Mouse (Mus musculus): ENCODE measurements around the gene Fam189a2. TPM values are rescaled to one million over a fixed set of nuclear protein-coding genes. Genes with fewer than 3 reads are reported as not detected.

Fam189a2 gene
- polyA plus RNA-seq, 1 experiment = 7.7 TPM

DNA sequence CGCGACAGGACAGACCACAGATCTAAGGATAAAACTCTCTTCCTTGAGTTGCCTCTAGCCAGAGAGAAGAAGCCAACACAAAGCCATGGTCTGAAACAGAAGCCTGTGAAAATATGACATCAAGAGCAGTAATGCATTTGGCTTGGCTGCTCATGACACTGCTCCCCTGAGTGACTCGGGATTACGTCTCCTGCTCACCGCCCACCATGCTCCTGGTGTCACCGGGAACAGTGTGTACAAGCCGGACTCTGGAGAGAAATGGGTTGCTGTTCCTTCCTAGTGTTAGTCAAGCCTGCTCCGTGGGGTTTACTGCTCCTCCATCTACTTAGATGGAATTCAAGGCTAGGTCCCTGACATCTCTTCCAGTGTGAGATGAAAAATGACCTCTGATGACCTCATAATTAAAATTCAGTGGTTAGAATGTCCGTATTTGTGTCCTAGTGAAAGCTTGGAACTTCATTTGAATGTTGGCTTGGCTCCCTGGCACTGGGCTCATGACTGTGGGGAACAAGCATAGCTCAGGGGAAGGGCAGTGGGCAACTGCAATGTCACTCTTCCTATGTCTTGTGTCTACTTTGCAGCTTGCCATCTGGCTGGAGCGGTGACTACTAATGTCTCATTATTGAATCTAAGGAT, 23.7 kb downstream of the Fam189a2 start:
- Histone ChIP-seq H3K36me3 (ENCODE audit: control insufficient read depth, insufficient read depth, low read length) (no peaks in the 10 kb centered on the region), H3K4me1 (ENCODE audit: control insufficient read depth, insufficient read depth, low read length) (peaks cover 4% of the 10 kb centered on the region; the same call in 1 of the 2 replicates), H3K27ac (ENCODE audit: insufficient read depth, low read depth, low read length) (peak overlapping the region; percentile 33), H3K27me3 (replicated peaks; ENCODE audit: control insufficient read depth, insufficient read depth, low read length) (no peaks in the 10 kb centered on the region), H3K4me3 (ENCODE audit: insufficient read depth, low read depth, low read length) (no peak overlapping the region)
- DNase-seq = peak; percentile 65
- WGBS = 81% methylated on average over 10 of the region's 10 CpGs
- no peak for TF ChIP-seq CTCF (conservative IDR thresholded peaks at IDR 0.05; ENCODE audit: insufficient read depth, insufficient read length, low read depth, low read length)
- no peak for TF ChIP-seq POLR2A (IDR thresholded peaks at IDR 0.05; ENCODE audit: low read depth, low read length)

DNA sequence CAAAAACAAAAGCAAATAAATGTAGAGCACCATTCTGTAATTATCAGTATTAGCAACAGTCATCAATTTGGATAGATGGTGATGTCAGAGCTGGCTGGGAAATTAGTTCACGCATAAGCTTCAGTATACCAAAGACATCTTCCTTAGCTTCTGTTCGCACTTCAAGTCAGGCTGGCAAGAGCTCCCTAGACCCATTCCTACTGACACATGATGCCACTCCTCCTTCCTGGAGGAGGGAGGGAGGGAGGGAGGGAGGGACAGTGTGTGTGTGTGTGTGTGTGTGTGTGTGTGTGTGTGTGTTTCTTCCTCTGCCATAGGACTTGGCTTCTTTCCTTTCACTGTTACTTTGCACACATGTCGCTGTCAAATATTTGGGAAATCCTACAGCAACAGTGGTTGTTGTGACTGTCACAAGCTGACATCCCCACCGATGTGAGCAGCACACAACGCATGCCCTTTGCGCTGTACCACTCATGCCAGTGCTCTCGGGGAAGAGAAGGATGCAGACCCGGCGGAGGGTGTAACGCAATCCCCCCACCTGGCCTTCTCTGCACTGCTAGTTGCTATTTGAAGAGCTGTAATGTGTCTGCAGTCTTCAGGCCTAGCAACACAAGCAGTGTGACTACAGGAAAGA, 34.9 kb downstream of the Fam189a2 start:
- no peaks in the 10 kb centered on the region for H3K36me3 ChIP-seq (ENCODE audit: control insufficient read depth, insufficient read depth, low read length)
- H3K4me1 ChIP-seq (ENCODE audit: control insufficient read depth, insufficient read depth, low read length) = no peaks in the 10 kb centered on the region
- no peak overlapping the region for H3K27ac ChIP-seq (ENCODE audit: insufficient read depth, low read depth, low read length)
- no peaks in the 10 kb centered on the region for H3K27me3 ChIP-seq (replicated peaks; ENCODE audit: control insufficient read depth, insufficient read depth, low read length)
- WGBS = 63% methylated on average over 10 of the region's 10 CpGs
- H3K4me3 ChIP-seq (ENCODE audit: insufficient read depth, low read depth, low read length) = no peak overlapping the region
- TF ChIP-seq CTCF (conservative IDR thresholded peaks at IDR 0.05; ENCODE audit: insufficient read depth, insufficient read length, low read depth, low read length) = no peak
- TF ChIP-seq POLR2A (IDR thresholded peaks at IDR 0.05; ENCODE audit: low read depth, low read length) = no peak
- no peak for DNase-seq

DNA sequence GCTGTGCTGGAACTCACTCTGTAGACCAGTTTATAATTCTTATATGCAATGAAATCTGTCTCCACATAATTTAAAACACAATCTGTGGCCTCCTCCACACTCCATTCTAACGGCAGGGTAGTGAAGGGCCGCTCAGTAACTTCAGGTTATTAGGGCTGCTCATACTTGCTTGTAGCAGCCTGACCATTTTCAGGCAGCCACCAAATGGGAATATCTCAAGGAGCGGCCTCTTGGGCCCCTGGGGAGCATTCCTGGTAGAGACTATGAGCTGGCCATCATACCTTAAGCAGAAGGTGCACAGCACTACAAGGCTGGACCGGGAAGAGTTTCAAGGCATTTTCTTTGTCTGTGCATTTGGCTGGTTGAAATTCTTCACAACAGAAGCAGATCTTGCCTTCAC, 42.7 kb downstream of the Fam189a2 start:
- TF ChIP-seq CTCF (conservative IDR thresholded peaks at IDR 0.05; ENCODE audit: insufficient read depth, insufficient read length, low read depth, low read length) (no peak), POLR2A (IDR thresholded peaks at IDR 0.05; ENCODE audit: low read depth, low read length) (no peak)
- H3K4me3 ChIP-seq (ENCODE audit: insufficient read depth, low read depth, low read length) = no peak overlapping the region
- no peak for DNase-seq
- 83% methylated on average over 4 of the region's 4 CpGs for WGBS
- no peaks in the 10 kb centered on the region for H3K36me3 ChIP-seq (ENCODE audit: control insufficient read depth, insufficient read depth, low read length)
- no peak overlapping the region for H3K27ac ChIP-seq (ENCODE audit: insufficient read depth, low read depth, low read length)
- H3K4me1 ChIP-seq (ENCODE audit: control insufficient read depth, insufficient read depth, low read length) = no peaks in the 10 kb centered on the region
- H3K27me3 ChIP-seq (replicated peaks; ENCODE audit: control insufficient read depth, insufficient read depth, low read length) = no peaks in the 10 kb centered on the region; the same call in 1 of the 2 replicates

DNA sequence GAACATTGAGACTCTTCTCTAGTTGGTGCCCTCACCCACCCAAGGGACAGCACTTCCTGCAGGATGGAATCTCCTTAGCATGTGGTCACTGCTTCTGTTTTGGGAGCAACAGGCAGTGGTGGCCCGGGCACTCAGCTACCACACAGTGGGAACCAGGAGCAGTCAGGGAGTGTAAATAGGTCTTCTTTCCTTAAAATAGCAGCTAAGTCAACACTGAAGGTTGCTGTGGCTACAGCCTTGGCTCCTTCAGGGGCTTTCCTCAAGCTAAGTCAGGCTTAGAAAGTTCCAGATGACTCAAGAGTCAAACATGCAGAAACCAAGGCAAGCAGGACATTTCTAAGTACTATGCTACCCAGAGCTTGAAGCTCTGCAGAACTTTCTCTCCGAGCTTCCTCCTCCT, 43.5 kb downstream of the Fam189a2 start:
- Histone ChIP-seq H3K36me3 (ENCODE audit: control insufficient read depth, insufficient read depth, low read length) (no peaks in the 10 kb centered on the region), H3K27me3 (replicated peaks; ENCODE audit: control insufficient read depth, insufficient read depth, low read length) (no peaks in the 10 kb centered on the region; the same call in 1 of the 2 replicates), H3K4me1 (ENCODE audit: control insufficient read depth, insufficient read depth, low read length) (no peaks in the 10 kb centered on the region), H3K4me3 (ENCODE audit: insufficient read depth, low read depth, low read length) (no peak overlapping the region), H3K27ac (ENCODE audit: insufficient read depth, low read depth, low read length) (no peak overlapping the region)
- 53% methylated on average over 2 of the region's 2 CpGs for WGBS
- DNase-seq = no peak
- TF ChIP-seq POLR2A (IDR thresholded peaks at IDR 0.05; ENCODE audit: low read depth, low read length) (no peak), CTCF (conservative IDR thresholded peaks at IDR 0.05; ENCODE audit: insufficient read depth, insufficient read length, low read depth, low read length) (no peak)

DNA sequence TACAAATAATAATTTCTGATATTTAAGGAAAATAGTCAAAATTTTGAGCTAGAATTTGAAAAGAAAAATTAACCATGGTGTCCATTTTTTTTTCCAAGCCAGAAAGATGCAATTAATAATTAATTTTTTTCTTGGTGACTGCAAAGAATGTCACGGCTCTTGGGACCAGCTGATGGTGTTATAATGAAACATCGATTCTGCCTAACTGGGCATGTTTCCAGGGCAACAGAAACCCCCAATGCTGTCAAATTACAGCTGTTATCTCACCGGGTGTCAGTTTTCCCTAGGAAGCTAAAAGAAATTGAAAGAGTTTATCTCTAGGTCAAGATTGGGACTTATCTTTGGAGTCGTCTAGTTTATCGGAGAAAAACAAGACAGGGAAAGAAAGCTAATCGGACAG, 46.6 kb downstream of the Fam189a2 start:
- TF ChIP-seq CTCF (conservative IDR thresholded peaks at IDR 0.05; ENCODE audit: insufficient read depth, insufficient read length, low read depth, low read length) (no peak), POLR2A (IDR thresholded peaks at IDR 0.05; ENCODE audit: low read depth, low read length) (no peak)
- WGBS = 65% methylated on average over 6 of the region's 6 CpGs
- no peaks in the 10 kb centered on the region; the same call in 1 of the 2 replicates for H3K27me3 ChIP-seq (replicated peaks; ENCODE audit: control insufficient read depth, insufficient read depth, low read length)
- H3K4me1 ChIP-seq (ENCODE audit: control insufficient read depth, insufficient read depth, low read length) = no peaks in the 10 kb centered on the region
- no peak overlapping the region for H3K27ac ChIP-seq (ENCODE audit: insufficient read depth, low read depth, low read length)
- no peaks in the 10 kb centered on the region for H3K36me3 ChIP-seq (ENCODE audit: control insufficient read depth, insufficient read depth, low read length)
- no peak for DNase-seq
- no peak overlapping the region for H3K4me3 ChIP-seq (ENCODE audit: insufficient read depth, low read depth, low read length)

DNA sequence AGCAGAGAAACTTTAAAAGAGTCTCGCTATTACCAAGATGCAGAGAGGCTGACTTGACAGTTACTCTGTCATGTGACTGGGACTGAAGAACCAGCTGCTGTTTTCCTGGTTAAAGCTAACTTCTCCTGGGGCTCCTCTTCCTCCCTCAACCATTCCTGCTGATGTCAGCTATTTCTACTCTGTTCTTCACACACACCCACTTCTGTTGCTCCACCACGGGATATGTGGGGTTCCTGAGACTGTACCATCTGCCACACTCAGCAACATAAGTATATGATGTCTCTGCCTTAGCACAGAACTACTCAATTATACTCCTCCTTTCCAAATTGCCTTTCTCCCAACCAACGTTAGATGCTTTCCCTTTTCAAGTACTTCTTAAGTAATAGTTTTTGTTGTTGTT, 50.2 kb downstream of the Fam189a2 start:
- no peak for DNase-seq
- no peaks in the 10 kb centered on the region for H3K36me3 ChIP-seq (ENCODE audit: control insufficient read depth, insufficient read depth, low read length)
- H3K27me3 ChIP-seq (replicated peaks; ENCODE audit: control insufficient read depth, insufficient read depth, low read length) = no peaks in the 10 kb centered on the region; the same call in 1 of the 2 replicates
- H3K4me1 ChIP-seq (ENCODE audit: control insufficient read depth, insufficient read depth, low read length) = no peaks in the 10 kb centered on the region
- no peak overlapping the region for H3K27ac ChIP-seq (ENCODE audit: insufficient read depth, low read depth, low read length)
- 66% methylated on average over 3 of the region's 3 CpGs for WGBS
- TF ChIP-seq CTCF (conservative IDR thresholded peaks at IDR 0.05; ENCODE audit: insufficient read depth, insufficient read length, low read depth, low read length) (no peak), POLR2A (IDR thresholded peaks at IDR 0.05; ENCODE audit: low read depth, low read length) (no peak)
- H3K4me3 ChIP-seq (ENCODE audit: insufficient read depth, low read depth, low read length) = no peak overlapping the region

DNA sequence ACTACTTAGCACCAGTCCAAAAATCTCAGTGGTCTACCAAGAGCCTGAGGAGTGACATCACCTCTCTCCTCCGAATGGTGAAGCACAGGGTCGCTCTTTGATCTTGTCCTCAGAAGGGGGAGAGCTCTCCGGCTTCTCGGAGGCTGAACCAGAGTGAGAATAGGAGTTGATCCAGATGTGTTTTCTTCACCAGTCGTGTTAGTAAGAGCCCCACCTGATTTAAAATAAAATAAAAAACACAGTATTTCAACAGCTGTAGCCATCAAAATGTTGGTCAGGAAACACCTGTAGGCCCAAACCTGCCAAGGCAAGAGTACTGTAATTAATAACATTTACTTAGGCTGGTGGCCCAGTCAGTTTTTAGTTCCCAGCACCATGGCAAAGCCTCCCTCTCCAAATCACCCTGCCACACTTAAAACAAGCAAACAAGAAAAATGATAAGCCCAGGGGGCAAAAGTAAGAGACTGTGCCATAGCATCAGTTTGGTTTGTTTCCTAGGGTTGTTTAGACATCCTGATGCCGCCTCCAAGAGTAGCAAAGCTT, 52.8 kb downstream of the Fam189a2 start:
- Histone ChIP-seq H3K27ac (ENCODE audit: insufficient read depth, low read depth, low read length) (no peak overlapping the region), H3K27me3 (replicated peaks; ENCODE audit: control insufficient read depth, insufficient read depth, low read length) (no peaks in the 10 kb centered on the region), H3K36me3 (ENCODE audit: control insufficient read depth, insufficient read depth, low read length) (no peaks in the 10 kb centered on the region), H3K4me1 (ENCODE audit: control insufficient read depth, insufficient read depth, low read length) (no peaks in the 10 kb centered on the region), H3K4me3 (ENCODE audit: insufficient read depth, low read depth, low read length) (no peak overlapping the region)
- DNase-seq = no peak
- TF ChIP-seq POLR2A (IDR thresholded peaks at IDR 0.05; ENCODE audit: low read depth, low read length) = no peak
- no peak for TF ChIP-seq CTCF (conservative IDR thresholded peaks at IDR 0.05; ENCODE audit: insufficient read depth, insufficient read length, low read depth, low read length)
- WGBS = 78% methylated on average over 6 of the region's 6 CpGs

Measured in kidney, adult 2 months (tissue).